Mouse (Mus musculus): ENCODE results near the gene Thtpa.

GRCm38 (mm10) chr14:55066042-55066441, 28.5 kb upstream of the Thtpa start:
- TF ChIP-seq POLR2A (IDR thresholded peaks at IDR 0.05; ENCODE audit: insufficient read length, low read depth) (no peak), E2F4 (IDR thresholded peaks at IDR 0.05; ENCODE audit: insufficient read depth) (no peak), CEBPB (IDR thresholded peaks at IDR 0.05; ENCODE audit: insufficient read depth, poor library complexity, severe bottlenecking) (no peak)

Data from myocyte (in vitro differentiated cells).